Mouse (Mus musculus) CD8-positive naive resting alpha-beta T cell, adult 2 months (primary cell): ENCODE data around the gene Spsb1.

Source experiments
- DNase-seq, 2 experiments: peaks; one replicate each; pipeline ENCODE4 v3.0.0; 2022; ENCODE audit warnings: low read depth in 2 of 2, low spot score in 2 of 2

Spsb1 gene

DNA sequence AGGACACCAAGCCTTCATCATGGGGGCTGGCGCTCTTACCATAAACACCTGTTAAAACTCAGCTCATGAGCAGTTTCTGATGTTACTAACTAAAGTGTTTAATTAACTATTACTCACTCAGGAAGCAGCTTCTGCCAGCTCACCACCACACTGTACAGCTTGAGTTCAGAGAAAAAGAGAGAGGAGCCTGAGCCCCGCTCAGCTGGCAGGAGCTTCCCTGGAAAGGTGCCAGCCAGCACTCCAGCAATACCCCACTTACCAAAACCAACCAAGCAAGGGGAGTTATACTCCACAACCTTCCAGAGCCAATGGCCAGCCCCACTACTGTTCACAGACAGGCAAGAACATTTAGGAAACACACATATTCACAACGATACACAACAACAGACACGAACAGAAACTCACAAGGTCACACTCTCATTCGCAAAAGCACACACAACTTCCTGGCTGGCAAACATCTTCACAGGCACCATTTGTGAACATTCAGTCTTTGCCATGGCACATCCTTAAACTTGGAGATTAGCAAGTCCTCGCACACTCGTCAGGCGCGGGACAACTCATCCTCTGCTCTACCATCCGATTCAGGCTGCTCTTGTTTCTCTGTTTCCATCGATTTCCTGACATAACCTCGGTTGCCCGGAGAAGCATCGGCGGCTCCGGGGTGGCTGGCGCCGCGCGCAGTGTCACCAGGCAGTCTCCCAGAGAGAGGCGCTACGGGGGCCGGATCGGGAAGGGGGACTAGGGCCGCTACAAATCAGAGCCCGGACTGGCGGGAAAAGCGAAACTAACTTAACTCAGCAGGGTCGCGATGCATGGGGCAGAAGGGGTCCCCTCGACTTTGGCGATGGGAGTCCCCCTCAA lies 992 bp downstream of the Spsb1 start:
- peak; percentile 23 to 50 for DNase-seq

DNA sequence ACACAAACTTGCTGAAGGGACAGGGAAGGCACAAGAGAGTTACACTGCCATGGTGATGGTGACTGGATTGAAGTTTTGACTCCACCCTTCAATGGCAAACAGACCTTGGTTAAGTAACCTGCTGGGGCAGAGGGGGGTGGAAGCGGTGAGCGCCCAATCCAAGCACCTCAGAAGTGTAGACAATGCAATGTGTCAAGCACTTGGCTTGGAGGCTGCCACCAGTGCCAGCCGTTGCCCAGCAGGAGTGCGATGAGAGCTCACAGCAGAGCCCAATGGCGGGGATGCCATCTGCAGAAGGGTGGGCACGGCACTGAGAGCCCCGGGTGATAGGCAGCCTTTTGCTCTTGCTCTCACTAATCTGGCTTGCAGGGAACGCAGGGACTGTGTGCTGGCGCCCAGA lies 2.6 kb downstream of the Spsb1 start:
- DNase-seq = no peak

DNA sequence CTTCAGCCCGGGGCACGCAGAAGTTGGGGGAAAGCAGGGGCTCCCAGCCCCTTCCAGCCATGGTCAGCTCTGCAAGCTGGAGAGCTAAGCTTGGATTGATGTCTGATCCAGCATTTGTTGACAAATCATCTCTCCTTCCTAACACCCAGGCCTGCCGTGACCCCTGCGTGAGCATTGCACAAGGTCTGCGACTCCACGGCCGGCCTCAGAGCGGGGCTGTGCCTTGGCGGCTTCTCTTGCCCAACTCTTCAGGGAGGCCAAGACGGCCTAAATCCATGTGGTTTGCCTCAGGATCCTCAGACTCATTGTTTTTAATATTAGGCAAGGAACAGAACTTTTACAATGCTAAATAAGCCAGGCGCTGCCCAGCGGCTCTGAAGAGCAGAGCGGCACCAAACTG lies 3.6 kb downstream of the Spsb1 start:
- no peak for DNase-seq

DNA sequence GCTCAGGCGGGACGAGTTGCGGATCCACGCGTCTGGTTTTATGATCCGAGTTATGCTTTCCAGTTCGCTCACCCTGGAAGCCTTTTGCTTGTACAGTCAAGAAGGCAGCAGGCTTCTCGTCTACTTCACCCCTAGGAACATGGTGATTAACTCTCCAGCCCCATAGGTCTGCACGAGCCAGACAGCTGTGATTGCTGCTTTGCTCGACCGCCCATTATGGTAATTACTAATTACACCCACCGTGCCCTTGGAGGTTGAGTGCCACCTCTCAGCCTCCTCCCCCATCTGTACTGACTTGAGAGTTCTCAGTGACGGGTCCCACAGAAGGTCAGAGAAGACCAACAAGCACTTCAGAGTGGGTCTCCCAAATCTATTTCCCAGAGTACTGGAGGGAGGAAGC lies 5.2 kb downstream of the Spsb1 start:
- no peak for DNase-seq

DNA sequence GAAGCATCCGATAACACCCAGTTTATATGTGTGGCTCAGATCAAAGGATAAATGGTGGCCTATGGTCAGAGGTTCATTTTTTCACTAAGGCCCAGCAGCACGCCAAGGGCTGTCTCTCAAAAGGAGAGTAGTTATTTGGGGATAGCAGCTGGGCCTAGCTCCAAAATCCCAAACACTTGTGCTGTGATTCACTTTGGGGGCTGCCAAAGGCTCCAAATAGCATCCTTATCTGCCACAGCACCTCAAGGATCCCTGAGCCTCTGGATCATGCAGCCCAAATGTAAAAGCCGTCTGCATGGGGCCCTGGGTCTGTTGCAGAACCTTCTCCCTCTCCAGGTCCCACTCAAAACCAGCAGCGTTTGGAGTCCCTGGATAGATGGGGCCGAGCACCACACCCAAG lies 6.7 kb downstream of the Spsb1 start:
- DNase-seq = no peak

DNA sequence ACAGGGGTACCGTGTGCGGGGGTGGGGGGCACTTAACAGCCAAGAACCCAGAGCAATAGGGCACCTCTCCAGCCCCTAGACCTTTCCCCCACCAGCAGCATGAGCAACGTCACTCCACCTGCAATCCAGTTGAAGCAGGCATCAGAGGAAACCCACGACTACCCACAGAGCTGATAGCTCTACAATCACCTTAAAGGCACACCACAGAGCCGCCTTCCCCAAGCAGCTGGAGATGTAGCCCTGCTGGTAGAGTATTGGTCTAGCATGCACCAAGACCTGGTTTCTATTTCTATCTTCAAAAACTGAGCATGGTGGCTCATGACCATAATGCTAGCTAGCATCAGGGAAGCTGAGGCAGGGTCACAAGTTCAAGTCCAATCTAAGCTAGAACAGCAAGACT lies 7.4 kb downstream of the Spsb1 start:
- DNase-seq = no peak

DNA sequence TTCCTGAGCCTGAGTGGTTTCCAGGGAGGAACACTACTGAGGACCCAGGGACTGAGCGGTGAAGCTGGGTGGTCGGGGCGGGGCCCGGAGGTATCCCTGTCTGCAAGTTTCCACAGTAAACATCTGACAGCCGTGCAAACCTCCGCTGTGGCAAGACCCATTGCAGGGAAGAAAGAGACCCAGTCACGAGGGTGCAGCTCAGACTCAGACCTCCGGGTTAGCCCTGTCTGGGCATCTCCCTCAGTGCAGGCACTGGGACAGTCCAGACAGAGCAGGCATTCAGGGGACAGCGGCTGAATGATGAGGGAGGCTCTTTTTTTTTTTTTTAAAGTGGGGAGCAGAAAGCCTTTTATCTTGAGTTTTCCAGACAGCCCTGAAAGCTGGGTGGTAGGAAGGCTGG lies 9.6 kb downstream of the Spsb1 start:
- no peak for DNase-seq

DNA sequence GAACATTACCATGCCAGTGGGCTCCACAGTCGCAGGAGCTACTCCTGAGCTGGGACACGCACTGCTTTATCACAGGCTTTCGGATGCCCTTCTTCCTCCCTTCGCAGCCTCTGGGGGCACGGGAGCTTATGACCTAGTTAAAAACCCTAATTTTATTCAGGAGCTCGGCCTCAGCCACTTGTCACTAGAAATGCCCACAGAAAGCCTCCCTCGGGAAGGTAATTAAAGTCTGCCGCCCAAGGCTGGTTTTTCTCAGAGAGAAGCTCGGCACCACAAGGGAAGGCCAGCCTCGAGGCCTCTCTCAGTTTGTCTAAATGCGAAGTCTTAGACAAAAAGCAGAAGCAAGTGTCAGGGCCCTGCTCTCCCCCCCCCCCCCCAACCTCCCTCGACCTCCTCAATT lies 10.6 kb downstream of the Spsb1 start:
- no peak for DNase-seq

DNA sequence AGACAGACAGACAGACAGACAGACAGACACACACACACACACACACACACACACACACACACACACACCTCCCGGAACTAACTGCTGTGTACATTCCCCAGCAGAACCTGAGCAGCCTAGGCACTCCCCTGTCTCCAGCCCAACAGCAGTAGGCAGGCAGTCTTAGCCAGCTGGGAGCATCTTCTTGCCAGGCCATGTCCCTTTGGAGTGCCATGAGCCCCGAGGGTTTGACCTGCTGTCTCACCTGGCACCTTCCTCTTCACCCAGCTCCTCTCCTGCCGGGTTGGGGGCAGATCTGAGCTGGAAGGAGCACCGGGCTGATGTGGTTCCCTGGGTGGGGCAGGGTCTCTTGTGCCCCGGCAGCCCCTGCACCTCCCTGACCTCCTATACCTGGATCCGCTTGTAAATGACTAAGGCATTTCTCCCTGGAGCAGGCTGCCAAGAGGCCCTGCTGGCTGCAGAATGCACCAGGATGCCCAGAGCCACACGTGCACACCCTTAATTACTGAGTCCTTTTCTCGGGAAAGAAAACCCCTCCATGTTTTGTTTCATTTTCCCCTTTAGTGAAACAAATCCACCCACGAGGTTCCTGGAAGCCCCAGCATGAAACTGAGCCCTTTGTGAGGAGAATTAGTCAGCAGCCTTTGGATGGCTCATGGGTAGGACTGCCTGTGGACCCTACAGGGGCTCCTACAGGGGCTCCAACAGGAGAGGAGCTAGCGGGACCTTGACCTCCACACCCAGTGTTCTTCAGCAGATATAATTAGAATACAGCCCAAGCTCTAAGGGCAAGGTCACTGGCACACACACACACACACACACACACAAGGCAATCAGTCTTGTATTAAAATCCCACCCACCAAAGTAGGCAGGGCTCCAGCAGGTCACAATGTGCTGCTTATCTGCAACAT lies 11.8 kb downstream of the Spsb1 start:
- DNase-seq = no peak

DNA sequence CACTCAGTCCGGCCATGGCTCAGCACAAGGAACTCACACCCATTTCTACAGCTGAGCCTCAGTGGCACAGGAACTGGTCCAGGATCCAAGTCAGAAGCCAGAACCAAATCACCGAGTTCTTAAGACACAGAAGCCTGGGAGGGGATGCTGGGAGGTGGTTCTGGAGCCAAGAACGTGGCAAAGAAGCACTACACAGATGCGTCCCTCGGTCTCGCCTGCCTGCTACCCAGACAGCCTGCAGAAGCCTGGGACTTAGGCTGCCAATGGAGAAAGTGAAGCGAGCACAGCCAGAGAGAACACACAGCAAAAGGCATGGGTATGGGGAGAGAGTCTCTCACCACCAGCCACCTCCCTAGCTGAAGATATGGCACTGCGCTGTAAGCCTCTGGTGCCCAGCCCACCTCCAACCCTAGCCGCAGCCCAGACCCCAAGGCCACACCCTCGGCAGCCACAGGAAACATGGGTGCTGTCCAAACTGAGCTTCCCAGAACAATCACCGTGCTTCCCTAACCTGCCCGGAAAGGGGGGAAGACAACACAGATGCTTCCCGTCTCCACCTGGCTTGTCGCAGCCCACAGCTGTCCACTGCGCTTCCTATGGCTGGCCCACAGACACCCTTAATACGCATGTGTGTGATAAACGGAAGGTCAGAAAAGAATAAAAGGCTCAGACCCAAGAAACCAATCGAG lies 13.6 kb downstream of the Spsb1 start:
- no peak for DNase-seq

DNA sequence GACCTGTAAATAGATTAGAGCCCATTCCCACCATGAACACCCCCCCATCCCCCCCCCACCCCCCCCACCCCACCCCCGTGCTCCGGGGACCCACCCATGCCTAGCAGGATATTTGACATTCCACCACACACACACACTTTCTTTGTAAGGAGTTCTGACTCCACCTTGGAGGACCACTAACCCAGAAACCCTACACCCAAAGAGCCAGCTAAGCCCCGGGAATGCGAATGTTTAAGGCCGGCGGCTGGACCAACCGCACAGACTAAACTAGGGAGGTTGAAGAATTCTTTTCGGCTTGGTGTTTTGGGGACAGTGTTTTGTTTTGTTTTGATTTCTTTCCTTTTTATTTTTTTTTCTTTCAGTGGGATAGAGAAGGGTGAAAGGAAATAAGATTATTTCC lies 16.1 kb downstream of the Spsb1 start:
- DNase-seq = no peak

DNA sequence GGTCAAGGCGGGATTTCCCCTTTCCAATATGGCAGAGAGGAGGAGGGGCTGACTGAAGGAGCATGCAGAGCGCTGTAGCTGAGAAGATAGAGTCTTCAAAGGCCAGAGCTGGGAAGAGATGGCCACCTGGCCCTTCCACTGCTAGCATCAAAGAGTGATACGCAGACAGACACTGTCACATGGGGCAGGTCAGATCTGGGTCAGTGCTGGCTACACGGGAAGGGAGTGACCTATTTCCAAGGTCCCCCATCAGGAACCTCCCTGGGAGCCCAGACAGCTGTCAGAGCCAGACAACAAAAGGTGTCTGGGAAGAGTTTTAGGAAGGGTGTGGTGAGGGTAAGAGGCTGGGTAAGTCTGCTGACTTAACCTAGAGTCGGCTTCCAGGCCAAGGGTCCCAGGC lies 17.9 kb downstream of the Spsb1 start:
- no peak for DNase-seq

DNA sequence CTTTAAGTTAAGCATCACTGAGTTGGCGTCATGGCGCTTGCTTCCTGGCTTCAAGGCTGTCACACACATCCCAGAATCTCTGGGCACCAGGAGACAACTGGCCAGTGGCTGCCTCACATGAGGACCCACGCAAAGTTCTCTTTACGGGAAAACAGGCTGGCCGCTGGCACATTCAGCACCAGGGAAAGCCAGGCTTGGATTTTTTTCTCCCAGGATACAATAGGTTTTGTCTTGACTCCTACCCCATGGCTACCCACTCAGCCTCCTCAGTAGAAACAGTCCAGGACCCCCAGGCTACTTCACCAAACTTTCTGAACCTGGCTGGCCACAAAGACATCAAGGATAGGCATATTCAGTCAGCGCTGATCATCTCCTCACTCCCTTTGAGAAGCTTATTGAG lies 19.4 kb downstream of the Spsb1 start:
- no peak for DNase-seq

DNA sequence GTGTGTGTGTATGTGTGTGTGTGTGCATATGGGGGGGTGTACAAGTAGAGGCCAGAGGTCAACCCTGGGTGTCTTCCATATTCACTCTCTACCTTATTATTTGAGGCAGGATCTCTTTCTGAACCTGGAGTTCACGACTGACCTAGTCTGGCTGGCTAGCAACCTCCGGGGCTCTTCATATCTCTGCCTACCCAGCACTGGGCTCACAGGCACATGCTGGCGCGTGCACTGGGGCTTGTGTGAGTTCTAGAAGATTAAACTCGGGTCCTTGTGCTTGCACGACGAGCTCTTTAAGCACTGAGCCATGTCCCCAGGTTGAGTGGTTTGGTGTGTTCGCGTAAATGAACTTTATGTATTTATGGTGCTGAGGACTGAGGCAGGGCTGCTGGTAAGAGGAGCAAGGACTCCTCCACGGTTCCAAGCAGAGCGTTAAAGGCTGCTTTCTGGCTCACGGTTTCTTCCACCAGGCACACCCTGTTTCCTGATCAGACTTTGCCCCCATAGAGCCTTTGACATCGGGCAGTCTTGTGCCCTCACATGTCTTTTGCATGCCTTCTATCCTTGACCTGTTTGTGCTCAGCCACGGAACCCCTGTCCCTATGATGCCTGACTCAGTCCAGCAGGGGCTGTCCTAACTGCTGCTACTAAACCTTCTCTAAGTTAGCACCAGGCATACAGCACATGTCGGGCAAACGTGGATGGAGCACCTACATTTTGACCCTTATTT lies 21.2 kb downstream of the Spsb1 start:
- DNase-seq = no peak

DNA sequence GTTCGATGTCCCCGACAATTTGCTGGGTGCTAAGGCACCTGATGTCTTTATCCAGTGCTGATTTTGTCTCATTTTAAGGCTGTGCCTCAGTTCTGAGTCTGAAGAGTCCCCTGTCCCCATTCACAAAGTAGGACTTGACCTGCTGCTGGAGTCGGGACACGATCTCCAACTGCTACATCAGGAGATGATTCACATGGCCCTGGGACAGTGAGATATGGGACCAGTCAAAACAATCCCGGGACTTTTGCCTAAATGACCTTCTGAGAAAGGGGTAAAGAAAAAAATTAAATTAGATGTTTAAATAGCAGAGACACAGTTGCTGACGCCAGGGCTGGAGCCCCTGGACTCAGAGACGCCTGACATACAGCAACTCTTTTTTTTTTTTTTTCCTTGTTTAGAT lies 21.8 kb downstream of the Spsb1 start:
- DNase-seq = no peak

DNA sequence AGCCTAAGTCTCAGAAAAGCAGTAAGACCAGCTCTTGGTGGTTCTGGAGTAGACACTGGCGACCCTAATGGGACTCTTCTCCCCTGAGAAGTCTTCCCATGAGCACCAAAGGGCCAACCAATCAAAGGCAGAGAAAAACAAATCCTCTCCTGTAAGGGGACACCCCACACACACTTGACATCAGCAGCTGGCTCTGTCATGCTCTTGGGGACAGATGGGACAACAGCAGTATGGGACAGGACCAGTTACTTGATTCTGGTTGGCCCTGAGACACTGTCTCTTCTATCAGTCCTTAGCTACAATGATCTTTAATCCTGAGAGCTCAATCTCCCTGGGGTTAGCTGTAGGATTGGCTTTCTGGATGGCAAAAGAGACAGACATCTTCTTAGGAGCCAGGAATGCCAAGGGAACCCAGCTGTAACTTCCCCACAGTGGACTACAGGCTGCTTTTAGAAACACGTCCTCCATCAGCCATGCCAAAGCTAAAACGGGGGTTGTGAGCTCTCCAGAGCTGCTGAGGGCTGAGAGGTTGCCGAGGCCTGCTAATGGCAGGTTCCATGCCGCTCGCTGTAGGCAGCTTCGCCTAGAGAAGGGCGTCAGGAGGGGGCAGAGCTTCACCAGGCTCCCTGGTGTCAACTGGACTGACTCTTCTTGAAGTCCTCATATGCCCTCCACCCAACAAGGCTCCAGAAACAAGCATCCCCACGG lies 22.6 kb downstream of the Spsb1 start:
- no peak for DNase-seq

DNA sequence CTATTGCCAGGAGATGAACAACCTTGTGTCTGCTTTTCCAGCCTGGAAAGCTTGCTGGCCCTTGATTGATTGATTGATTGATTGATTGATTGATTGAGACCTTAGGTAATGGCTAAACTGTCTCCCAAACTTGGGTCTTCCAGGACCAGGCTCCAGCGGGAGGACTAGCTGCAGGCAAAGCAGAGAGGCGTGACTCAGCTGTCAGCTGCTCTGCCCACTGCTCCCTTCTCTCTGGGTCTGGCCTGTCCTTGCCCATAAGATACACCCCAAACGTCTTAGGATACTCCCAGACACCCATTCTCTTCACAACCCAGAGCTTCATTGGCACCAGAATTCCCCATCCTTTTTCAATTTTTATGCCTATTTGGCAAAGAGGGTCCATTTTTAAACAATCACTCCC lies 24.1 kb downstream of the Spsb1 start:
- DNase-seq = no peak

DNA sequence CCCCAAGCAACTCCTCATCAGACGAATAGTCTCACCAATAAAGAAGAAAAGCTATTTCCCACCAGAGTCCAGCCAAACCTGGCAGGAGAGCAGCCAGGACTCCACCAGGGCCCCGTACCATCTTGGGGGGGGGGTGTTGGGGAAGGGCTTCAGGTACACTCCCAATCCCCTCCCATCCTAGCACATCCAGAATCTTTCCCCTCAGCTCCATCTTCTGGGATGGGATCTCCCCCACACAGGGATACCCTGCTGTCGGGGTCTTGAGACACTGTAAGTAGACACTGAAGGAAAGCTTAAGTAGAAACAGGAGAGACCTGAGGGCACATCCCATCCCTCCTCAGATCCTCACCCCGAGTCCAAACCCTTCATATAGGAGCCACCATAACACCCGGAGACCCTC lies 31.8 kb downstream of the Spsb1 start:
- no peak for DNase-seq

DNA sequence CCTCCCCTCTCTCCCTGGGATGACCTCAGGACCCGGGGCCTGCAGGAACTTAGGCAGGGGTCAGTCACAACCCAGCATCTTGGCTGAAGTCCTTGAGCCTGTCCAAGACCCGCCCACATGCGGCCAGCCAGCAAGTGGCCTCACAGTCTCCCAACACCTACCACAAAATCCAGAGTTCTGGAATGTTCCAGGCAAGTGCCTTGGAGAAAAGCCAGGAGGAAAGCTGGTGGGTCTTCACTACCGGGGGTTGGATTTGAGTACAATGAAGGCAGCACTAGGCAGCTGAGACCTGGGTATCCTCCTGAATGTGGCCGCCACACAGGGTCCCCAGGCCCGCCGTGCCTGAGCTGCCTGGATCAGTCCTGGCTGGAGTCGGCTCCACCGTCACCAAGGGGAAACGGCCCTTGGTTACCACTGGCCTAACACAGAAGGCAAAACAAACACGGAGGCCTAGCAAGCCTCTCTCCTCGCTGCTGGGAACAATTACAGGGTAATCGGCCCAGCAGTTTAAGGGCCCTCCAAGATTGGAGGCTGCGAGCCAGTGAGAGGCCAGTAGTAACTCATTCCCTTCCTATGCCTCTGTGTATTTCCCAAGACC lies 32.6 kb downstream of the Spsb1 start:
- no peak for DNase-seq

DNA sequence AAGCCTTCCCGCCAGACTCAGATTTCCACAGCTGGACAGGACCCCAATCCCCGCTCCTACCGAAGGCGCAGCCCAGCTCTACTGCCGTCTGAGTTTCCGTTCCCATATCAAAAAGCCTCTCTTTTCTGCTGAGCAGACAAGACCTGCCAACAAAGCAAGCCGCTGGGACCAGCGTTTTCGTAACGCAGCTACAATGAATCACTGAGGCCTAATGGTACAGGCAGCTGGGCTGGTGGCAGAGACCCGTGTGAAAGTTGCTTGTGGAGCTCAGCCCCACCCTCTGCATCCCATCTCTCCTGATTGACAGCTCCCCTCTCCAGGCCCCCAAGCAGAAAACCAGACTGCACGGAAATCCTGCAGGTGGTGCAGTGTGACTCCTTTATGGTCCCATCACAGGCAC lies 34.0 kb downstream of the Spsb1 start:
- DNase-seq = no peak
